Mouse (Mus musculus): ENCODE measurements at regions not wholly inside any gene's neighbourhood (a gene's known extent, or its start where the extent isn't known, plus 50 kb on each side); places are given as distances from the start of the nearest gene placed in this dataset.

DNA sequence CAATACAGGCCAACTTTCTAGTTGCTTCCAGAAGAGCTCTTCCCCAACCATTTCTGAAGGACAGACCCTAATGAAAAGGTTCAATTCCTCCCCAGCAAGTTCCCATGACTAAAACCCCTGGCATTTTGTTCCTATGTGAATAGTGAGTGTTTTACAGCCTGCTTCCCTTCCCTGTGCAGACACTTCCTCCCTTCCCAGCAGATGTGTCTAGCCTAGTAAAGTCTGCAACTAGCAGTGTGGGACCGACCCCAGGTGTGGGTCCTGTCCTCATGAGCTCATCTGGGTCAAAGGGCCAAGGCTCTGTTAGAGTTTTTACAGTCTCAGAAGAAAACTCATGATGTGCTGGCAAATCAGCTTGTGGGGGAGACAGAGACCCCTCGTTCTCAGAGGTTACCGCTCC lies 50.9 kb upstream of the Ier3 start:
- no peak overlapping the region for H3K4me2 ChIP-seq (ENCODE audit: low read depth, low read length)
- 79% methylated on average over 3 of the region's 3 CpGs for WGBS
- DNase-seq (ENCODE audit: low spot score), result no peak

GRCm38 (mm10) chr17:35771656-35772405 lies 49.7 kb upstream of the Ier3 start:
- Histone ChIP-seq H3K4me3 (ENCODE audit: low read depth, low read length) (no peak overlapping the region), H3K27ac (replicated peaks; ENCODE audit: low read depth, low read length) (no peak overlapping the region), H3K9ac (replicated peaks; ENCODE audit: low read length) (no peak overlapping the region), H3K9me3 (replicated peaks; ENCODE audit: control insufficient read depth, low read length) (no peaks in the 10 kb centered on the region), H3K4me1 (ENCODE audit: control insufficient read depth, insufficient read depth, low read length) (no peaks in the 10 kb centered on the region), H3K36me3 (replicated peaks; ENCODE audit: control insufficient read depth, insufficient read depth, low read depth, low read length) (no peaks in the 10 kb centered on the region), H3K27me3 (ENCODE audit: control insufficient read depth, insufficient read depth, low read length) (no peaks in the 10 kb centered on the region), H3K4me2 (ENCODE audit: low read depth, low read length) (no peak overlapping the region)
- no peak for DNase-seq (ENCODE audit: low spot score)
- ATAC-seq (replicated peaks; ENCODE audit: insufficient number of reproducible peaks, low FRiP score, low TSS enrichment, low read depth), result no peak
- 84% methylated on average over 15 of the region's 15 CpGs for WGBS

More for the DNA sequence above, 50.9 kb upstream of the Ier3 start:
- no peaks in the 10 kb centered on the region for H3K4me1 ChIP-seq (ENCODE audit: control insufficient read depth, insufficient read depth, low read length)
- H3K9ac ChIP-seq (replicated peaks; ENCODE audit: low read length), result no peak overlapping the region
- H3K36me3 ChIP-seq (replicated peaks; ENCODE audit: control insufficient read depth, insufficient read depth, low read depth, low read length), result no peaks in the 10 kb centered on the region
- ATAC-seq (replicated peaks; ENCODE audit: insufficient number of reproducible peaks, low FRiP score, low TSS enrichment, low read depth), result no peak
- no peaks in the 10 kb centered on the region for H3K9me3 ChIP-seq (replicated peaks; ENCODE audit: control insufficient read depth, low read length)
- no peaks in the 10 kb centered on the region for H3K27me3 ChIP-seq (ENCODE audit: control insufficient read depth, insufficient read depth, low read length)
- H3K27ac ChIP-seq (replicated peaks; ENCODE audit: low read depth, low read length), result no peak overlapping the region
- H3K4me3 ChIP-seq (ENCODE audit: low read depth, low read length), result no peak overlapping the region
